Mouse (Mus musculus): ENCODE data around the gene Txn1. TPM values are rescaled to one million over a fixed set of nuclear protein-coding genes. Genes with fewer than 3 reads are reported as not detected.

Gene Txn1
- polyA plus RNA-seq, 1 experiment from 2014 or later: 284 TPM

DNA sequence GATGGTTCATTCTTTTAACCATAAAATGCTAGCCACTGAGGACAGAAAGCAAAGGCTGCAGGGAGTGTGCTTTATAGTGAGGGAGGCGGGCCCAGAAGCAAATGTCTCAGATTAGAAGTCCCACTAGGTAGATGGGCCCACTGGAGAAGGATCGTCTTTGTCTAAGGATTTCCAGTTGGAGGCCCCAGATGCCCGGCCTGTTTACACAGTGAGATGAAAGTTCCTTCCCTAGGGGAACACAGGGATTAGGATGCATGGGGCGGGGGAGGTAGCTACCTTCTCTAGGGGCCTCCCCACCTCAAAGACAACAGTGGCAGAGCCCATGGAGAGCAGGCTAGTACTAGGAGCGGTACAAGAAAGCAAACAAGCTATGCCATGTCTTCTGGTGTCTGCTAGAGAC, 61.1 kb downstream of the Txn1 start:
- 51% methylated on average over 5 of the region's 5 CpGs for WGBS
- Histone ChIP-seq H3K27me3 (no peaks in the 10 kb centered on the region), H3K27ac (no peak overlapping the region), H3K36me3 (peaks cover 16% of the 10 kb centered on the region), H3K4me3 (no peak overlapping the region), H3K4me1 (replicated peaks) (no peaks in the 10 kb centered on the region), H3K9me3 (replicated peaks) (no peaks in the 10 kb centered on the region), H3K4me2 (no peak overlapping the region), H3K9ac (no peak overlapping the region)
- ATAC-seq (replicated peaks; ENCODE audit: insufficient number of reproducible peaks, insufficient read depth, low FRiP score, low read depth): no peak

Other genes with a start within 250 kb of the Txn1 start
- gene Akap2, start 238.8 kb downstream of the Txn1 start, polyA plus RNA-seq (2015; fragmentation: Nextera tagmentation; extraction: Ambion mirVana): 40.0 and 48.5 TPM in 2 replicates
- gene D630039A03Rik, start 40.1 kb downstream of the Txn1 start, polyA plus RNA-seq (2015; fragmentation: Nextera tagmentation; extraction: Ambion mirVana): 0.06 and 0.38 TPM in 2 replicates
- gene Txndc8, start 52.7 kb upstream of the Txn1 start, polyA plus RNA-seq (2015; fragmentation: Nextera tagmentation; extraction: Ambion mirVana): not detected in 2 replicates

All from heart, embryonic 15.5 days (tissue).